Mouse (Mus musculus): ENCODE results near the gene Zc3hav1.

DNA sequence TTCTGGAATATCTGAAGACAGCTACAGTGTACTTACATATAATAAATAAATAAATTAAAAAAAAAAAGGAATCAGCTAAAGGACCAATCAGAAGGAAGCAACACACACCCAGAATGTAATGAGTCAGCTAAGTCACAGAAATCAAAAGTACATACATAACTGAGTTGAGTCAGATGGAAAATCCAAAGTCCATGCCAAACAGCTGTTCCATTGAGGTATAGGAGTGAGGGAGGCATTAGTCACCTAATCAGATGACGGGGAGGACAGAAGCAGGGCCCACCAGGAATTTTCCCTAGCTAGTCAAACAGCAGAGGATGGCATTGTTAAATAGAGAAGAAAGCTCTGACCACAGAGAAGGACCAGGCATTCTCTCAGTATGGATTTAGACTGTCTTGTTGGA lies 19.9 kb upstream of the Zc3hav1 start:
- no peak for TF ChIP-seq CTCF (IDR thresholded peaks at IDR 0.05; ENCODE audit: low read depth, low read length)
- no peak for TF ChIP-seq POLR2A (IDR thresholded peaks at IDR 0.05; ENCODE audit: borderline replicate concordance, low read depth, low read length)

All from bone marrow macrophage, adult 2 months (primary cell).